ENCODE assay signal across 8 mouse cellular contexts in genomic region chr6:31597136-31597460, GRCm38 (mm10). TPM values are rescaled to one million over a fixed set of nuclear protein-coding genes. Genes with fewer than 3 reads are reported as not detected.
A peak's percentile ranks its signal among the peaks of the same experiment; 100 is the strongest.
DNase-seq lines count a peak whose midpoint lies in the region; ATAC-seq and TF ChIP-seq lines count a peak whose summit lies in the region.
"Had no signal": no experiment of that assay in that cellular context is flagged by ENCODE, and none has a peak within 500 bp of the region (broad histone marks: within the 10 kb centered on the region; RNA-seq: fewer than 3 reads in every experiment).

No protein-coding gene starts in this region.

- no peak for TF ChIP-seq CTCF in liver, postnatal 0 days (IDR thresholded peaks at IDR 0.05; ENCODE audit: low read depth)

- H3K4me2 ChIP-seq in liver, embryonic 12.5 days: no peak overlapping the region
- no peak overlapping the region for H3K4me2 ChIP-seq in liver, postnatal 0 days (ENCODE audit: low read depth, low read length)
- peak overlapping the region; percentile 35 for H3K4me2 ChIP-seq in forebrain, embryonic 14.5 days (ENCODE audit: low read length)
- peak overlapping the region; percentile 29 for H3K4me2 ChIP-seq in intestine, embryonic 15.5 days (replicated peaks)
- peak overlapping the region; percentile 24 for H3K4me2 ChIP-seq in neural tube, embryonic 15.5 days

- H3K36me3 ChIP-seq in liver, embryonic 12.5 days: no peaks in the 10 kb centered on the region
- no peaks in the 10 kb centered on the region for H3K36me3 ChIP-seq in liver, postnatal 0 days (replicated peaks; ENCODE audit: insufficient read depth, low read length)
- H3K36me3 ChIP-seq in forebrain, embryonic 14.5 days (ENCODE audit: control insufficient read depth, insufficient read depth, low read length): no peaks in the 10 kb centered on the region
- no peaks in the 10 kb centered on the region for H3K36me3 ChIP-seq in intestine, embryonic 15.5 days
- no peaks in the 10 kb centered on the region for H3K36me3 ChIP-seq in neural tube, embryonic 15.5 days

- no peak overlapping the region for H3K9ac ChIP-seq in liver, embryonic 12.5 days
- no peak overlapping the region for H3K9ac ChIP-seq in liver, postnatal 0 days (replicated peaks)
- peak overlapping the region; percentile 46; the same call in 1 of the 2 replicates for H3K9ac ChIP-seq in forebrain, embryonic 14.5 days (ENCODE audit: low read length)
- H3K9ac ChIP-seq in intestine, embryonic 15.5 days: no peak overlapping the region
- no peak overlapping the region for H3K9ac ChIP-seq in neural tube, embryonic 15.5 days (replicated peaks)

- H3K4me3 ChIP-seq in liver, embryonic 12.5 days: no peak overlapping the region
- H3K4me3 ChIP-seq in liver, postnatal 0 days (ENCODE audit: low read depth, low read length): no peak overlapping the region
- H3K4me3 ChIP-seq in forebrain, embryonic 14.5 days (ENCODE audit: low read depth, low read length): no peak overlapping the region
- H3K4me3 ChIP-seq in intestine, embryonic 15.5 days (replicated peaks): no peak overlapping the region
- H3K4me3 ChIP-seq in neural tube, embryonic 15.5 days (replicated peaks): no peak overlapping the region
- H3K4me3 ChIP-seq: erythroblast, embryonic 14.5 days had no signal

- ATAC-seq in liver, embryonic 12.5 days: no peak
- ATAC-seq in liver, postnatal 0 days: no peak
- no peak; the same call in 1 of the 2 replicates for ATAC-seq in forebrain, embryonic 14.5 days
- ATAC-seq in intestine, embryonic 15.5 days: no peak
- peak; percentile 45 for ATAC-seq in neural tube, embryonic 15.5 days (ENCODE audit: low FRiP score)

- H3K4me1 ChIP-seq in liver, embryonic 12.5 days: peaks cover 77% of the 10 kb centered on the region
- peaks cover 10% of the 10 kb centered on the region for H3K4me1 ChIP-seq in liver, postnatal 0 days (ENCODE audit: insufficient read depth)
- H3K4me1 ChIP-seq in forebrain, embryonic 14.5 days (ENCODE audit: control insufficient read depth, insufficient read depth, low read length): peaks cover 26% of the 10 kb centered on the region
- peaks cover 19% of the 10 kb centered on the region for H3K4me1 ChIP-seq in intestine, embryonic 15.5 days (replicated peaks)
- H3K4me1 ChIP-seq in neural tube, embryonic 15.5 days: peaks cover 36% of the 10 kb centered on the region

- WGBS in liver, embryonic 12.5 days (ENCODE audit: insufficient replicate concordance): 66% methylated on average over 4 of the region's 4 CpGs
- 60% methylated on average over 4 of the region's 4 CpGs for WGBS in liver, postnatal 0 days (ENCODE audit: insufficient replicate concordance)
- WGBS in forebrain, embryonic 14.5 days: 2% methylated on average over 4 of the region's 4 CpGs
- 22% methylated on average over 4 of the region's 4 CpGs for WGBS in intestine, embryonic 15.5 days
- 5% methylated on average over 4 of the region's 4 CpGs for WGBS in neural tube, embryonic 15.5 days

- no peaks in the 10 kb centered on the region for H3K9me3 ChIP-seq in liver, embryonic 12.5 days (replicated peaks)
- no peaks in the 10 kb centered on the region for H3K9me3 ChIP-seq in liver, postnatal 0 days (ENCODE audit: low read length)
- no peaks in the 10 kb centered on the region for H3K9me3 ChIP-seq in forebrain, embryonic 14.5 days (replicated peaks; ENCODE audit: control insufficient read depth, low read length)
- H3K9me3 ChIP-seq in intestine, embryonic 15.5 days: no peaks in the 10 kb centered on the region
- no peaks in the 10 kb centered on the region for H3K9me3 ChIP-seq in neural tube, embryonic 15.5 days (replicated peaks)

- peak overlapping the region; percentile 3; the same call in 1 of the 2 replicates for H3K27ac ChIP-seq in liver, embryonic 12.5 days
- H3K27ac ChIP-seq in liver, postnatal 0 days (ENCODE audit: low read depth): no peak overlapping the region
- peak overlapping the region; percentile 88 for H3K27ac ChIP-seq in forebrain, embryonic 14.5 days (ENCODE audit: low read depth, low read length)
- peak overlapping the region; percentile 68 for H3K27ac ChIP-seq in intestine, embryonic 15.5 days
- peak overlapping the region; percentile 74 for H3K27ac ChIP-seq in neural tube, embryonic 15.5 days (replicated peaks)

- peaks cover 9% of the 10 kb centered on the region; the same call in 1 of the 2 replicates for H3K27me3 ChIP-seq in liver, embryonic 12.5 days (replicated peaks)
- no peaks in the 10 kb centered on the region for H3K27me3 ChIP-seq in liver, postnatal 0 days (ENCODE audit: insufficient read depth, low read length)
- no peaks in the 10 kb centered on the region for H3K27me3 ChIP-seq in forebrain, embryonic 14.5 days (replicated peaks; ENCODE audit: control insufficient read depth, insufficient read depth, low read length)
- no peaks in the 10 kb centered on the region for H3K27me3 ChIP-seq in intestine, embryonic 15.5 days (replicated peaks)
- no peaks in the 10 kb centered on the region for H3K27me3 ChIP-seq in neural tube, embryonic 15.5 days (replicated peaks)

- no peak for TF ChIP-seq EP300 in liver, postnatal 0 days (IDR thresholded peaks at IDR 0.05; ENCODE audit: low read depth)

- DNase-seq in liver, postnatal 0 days: no peak
- DNase-seq in forebrain, embryonic 14.5 days (ENCODE audit: low spot score): no peak
- DNase-seq in adrenal gland, postnatal 25 days: no peak
- DNase-seq in spleen, postnatal 10 days (ENCODE audit: low spot score in 2 of 2): no peak

RNA-seq across cellular contexts. Expression of gene Podxl, which starts 33.3 kb away (rescaled TPM):
- polyA plus RNA-seq in liver, embryonic 12.5 days (2016; fragmentation: Nextera tagmentation; extraction: Ambion mirVana): 23.0 and 24.5 TPM in 2 replicates
- polyA plus RNA-seq in liver, postnatal 0 days (2015; fragmentation: Nextera tagmentation; extraction: Ambion mirVana): 1.5 and 2.8 TPM in 2 replicates
- 9.3 and 10.7 TPM in 2 replicates for polyA plus RNA-seq in forebrain, embryonic 14.5 days (2014; fragmentation: Nextera tagmentation; extraction: Ambion mirVana)
- polyA plus RNA-seq in intestine, embryonic 15.5 days (2015; fragmentation: Nextera tagmentation; extraction: Ambion mirVana): 45.0 and 45.3 TPM in 2 replicates
- polyA plus RNA-seq in neural tube, embryonic 15.5 days (2015; fragmentation: Nextera tagmentation; extraction: Ambion mirVana): 9.2 and 13.1 TPM in 2 replicates
- 36.3 and 41.7 TPM in 2 replicates for total RNA-seq in adrenal gland, postnatal 25 days (2021)

Comparison
In these comparisons a context has a peak if more than half of its experiments do, and no peak if none do; other contexts are left out.
1. H3K4me2 ChIP-seq: peak in forebrain, embryonic 14.5 days (single experiment), intestine, embryonic 15.5 days (single experiment) and neural tube, embryonic 15.5 days (single experiment); none in liver, embryonic 12.5 days (single experiment) and liver, postnatal 0 days (single experiment).